Mouse (Mus musculus): Measurements from ENCODE around the gene Scg2. TPM values are rescaled to one million over a fixed set of nuclear protein-coding genes. Genes with fewer than 3 reads are reported as not detected.

Gene Scg2
- total RNA-seq, 2 experiments from 2014 or later = not detected

Other genes starting within 250 kb of the Scg2 start
- not detected for gene Ap1s3, start 231.9 kb upstream of the Scg2 start, total RNA-seq (2021)